In genomic region chr17:88262326-88263187, GRCm38 (mm10) we compare ENCODE assay signal across 10 mouse cellular contexts.
DNase-seq lines count a peak whose midpoint lies in the region; ATAC-seq and TF ChIP-seq lines count a peak whose summit lies in the region.
"Had no signal": no experiment of that assay in that cellular context is flagged by ENCODE, and none has a peak within 500 bp of the region (broad histone marks: within the 10 kb centered on the region; RNA-seq: fewer than 3 reads in every experiment).

No protein-coding gene starts in this region.

- 0 out of 2 replicates have a peak, but pooled peaks cover 4% of the 10 kb centered on the region for H3K4me1 ChIP-seq in embryonic facial prominence, embryonic 14.5 days (ENCODE audit: control insufficient read depth, insufficient read depth, low read length)
- H3K4me1 ChIP-seq: forebrain, embryonic 15.5 days had no signal

- H3K4me2 ChIP-seq in embryonic facial prominence, embryonic 14.5 days (ENCODE audit: low read depth, low read length), result no peak overlapping the region
- H3K4me2 ChIP-seq: forebrain, embryonic 15.5 days had no signal

- no peaks in the 10 kb centered on the region for H3K27me3 ChIP-seq in embryonic facial prominence, embryonic 14.5 days (replicated peaks; ENCODE audit: control insufficient read depth, insufficient read depth, low read length)
- H3K27me3 ChIP-seq: forebrain, embryonic 15.5 days had no signal

- no peak for TF ChIP-seq CTCF in left cerebral cortex, adult 2 months (IDR thresholded peaks at IDR 0.05)

- intact Hi-C loops in heart, postnatal 14 days (cut with DNase I), result no loop called here
- intact Hi-C loops in left cerebral cortex, adult 2 months (cut with DNase I), result no loop called here

- H3K36me3 ChIP-seq in embryonic facial prominence, embryonic 14.5 days (ENCODE audit: control insufficient read depth, insufficient read depth, low read length), result no peaks in the 10 kb centered on the region
- H3K36me3 ChIP-seq: forebrain, embryonic 15.5 days had no signal

- peak; percentile 82 for DNase-seq in heart, adult 11 months
- no peak for DNase-seq in heart, postnatal 14 days
- DNase-seq in Muller cell, postnatal 12 days (ENCODE audit: inconsistent ontology term), result peak; percentile 50
- DNase-seq in embryonic facial prominence, embryonic 14.5 days (ENCODE audit: low spot score), result peak; percentile 31
- DNase-seq in left cerebral cortex, adult 2 months (ENCODE audit: extremely low spot score in 1 of 2, low spot score in 2 of 2), result peak; percentile 29 to 54
- DNase-seq in lung, postnatal 4 days, result no peak
- DNase-seq in ovary, adult 18-20 months (ENCODE audit: low spot score), result no peak

- H3K27ac ChIP-seq in embryonic facial prominence, embryonic 14.5 days (replicated peaks; ENCODE audit: low read depth, low read length), result no peak overlapping the region
- peak overlapping the region; percentile 80 for H3K27ac ChIP-seq in left cerebral cortex, adult 2 months
- H3K27ac ChIP-seq: forebrain, embryonic 15.5 days; kidney, postnatal 0 days had no signal

- ATAC-seq in embryonic facial prominence, embryonic 14.5 days (ENCODE audit: low read depth), result no peak; the same call in 1 of the 2 replicates
- no peak for ATAC-seq in erythroblast, adult 5-6 weeks (replicated peaks; ENCODE audit: low FRiP score, poor library complexity, severe bottlenecking)
- ATAC-seq: forebrain, embryonic 15.5 days had no signal

- WGBS in embryonic facial prominence, embryonic 14.5 days, result 62% methylated on average over 13 of the region's 13 CpGs

- H3K9me3 ChIP-seq in embryonic facial prominence, embryonic 14.5 days (ENCODE audit: control insufficient read depth, low read length), result no peaks in the 10 kb centered on the region

- H3K4me3 ChIP-seq in embryonic facial prominence, embryonic 14.5 days (ENCODE audit: low read depth, low read length), result no peak overlapping the region
- H3K4me3 ChIP-seq in left cerebral cortex, adult 2 months, result no peak overlapping the region
- H3K4me3 ChIP-seq: forebrain, embryonic 15.5 days had no signal

- no peak overlapping the region for H3K9ac ChIP-seq in embryonic facial prominence, embryonic 14.5 days (ENCODE audit: low read depth, low read length)
- H3K9ac ChIP-seq: forebrain, embryonic 15.5 days had no signal

Comparison
In these comparisons a context has a peak if more than half of its experiments do, and no peak if none do; other contexts are left out.
1. DNase-seq: peak in heart, adult 11 months (single experiment), Muller cell, postnatal 12 days (single experiment), embryonic facial prominence, embryonic 14.5 days (single experiment) and left cerebral cortex, adult 2 months (2 of 2); none in heart, postnatal 14 days (0 of 2), lung, postnatal 4 days (0 of 2) and ovary, adult 18-20 months (single experiment).